Mouse (Mus musculus) thymus, postnatal 14 days (tissue): ENCODE results near the gene Etfa.

Experiments used
- DNase-seq: peaks from one replicate; pipeline ENCODE4 v3.0.0; 2021

Gene Etfa

DNA sequence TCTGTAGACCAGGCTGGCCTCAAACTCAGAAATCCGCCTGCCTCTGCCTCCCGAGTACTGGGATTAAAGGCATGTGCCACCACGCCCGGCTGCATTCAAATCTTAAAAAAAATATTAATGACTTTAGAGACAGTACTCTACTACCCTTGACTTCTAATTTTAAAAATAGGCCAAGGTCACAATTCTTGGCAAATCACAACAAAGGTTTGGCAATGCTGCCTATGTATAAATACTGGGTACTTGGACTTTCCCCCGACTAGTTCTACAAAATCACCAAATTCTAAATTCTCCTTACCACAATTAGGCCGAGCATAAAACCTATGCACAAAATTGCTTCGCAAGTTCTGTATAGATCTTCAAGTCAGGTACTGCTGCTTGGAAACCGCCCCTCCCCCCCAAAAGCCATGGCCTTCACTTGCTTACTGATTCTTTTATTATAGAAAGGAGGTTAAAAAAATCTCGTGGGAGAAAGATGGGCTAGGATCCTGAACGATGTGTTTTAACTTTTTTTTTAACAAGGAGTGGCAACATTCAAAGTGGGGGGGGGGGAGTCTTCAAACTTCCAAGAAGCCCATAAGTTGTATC, 1.3 kb downstream of the Etfa start:
- DNase-seq: peak; percentile 19

DNA sequence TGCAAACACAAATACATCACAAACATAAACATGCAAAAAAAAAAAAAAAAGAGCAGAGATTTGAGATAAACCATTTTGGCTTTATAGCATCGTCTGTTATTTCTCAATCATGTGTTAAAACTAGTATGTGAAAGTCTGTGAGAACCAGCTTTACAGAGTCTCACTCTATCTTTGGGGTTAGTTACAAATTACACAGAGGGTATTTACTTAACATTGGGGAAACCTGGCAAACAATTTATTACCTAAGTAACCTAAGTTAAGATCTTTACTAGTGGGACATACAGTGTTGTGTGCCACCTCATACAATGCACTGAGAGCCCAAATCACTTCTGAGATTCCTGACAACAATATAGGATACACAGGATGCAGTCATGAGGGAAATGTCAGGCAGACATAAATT, 2.3 kb downstream of the Etfa start:
- no peak for DNase-seq

DNA sequence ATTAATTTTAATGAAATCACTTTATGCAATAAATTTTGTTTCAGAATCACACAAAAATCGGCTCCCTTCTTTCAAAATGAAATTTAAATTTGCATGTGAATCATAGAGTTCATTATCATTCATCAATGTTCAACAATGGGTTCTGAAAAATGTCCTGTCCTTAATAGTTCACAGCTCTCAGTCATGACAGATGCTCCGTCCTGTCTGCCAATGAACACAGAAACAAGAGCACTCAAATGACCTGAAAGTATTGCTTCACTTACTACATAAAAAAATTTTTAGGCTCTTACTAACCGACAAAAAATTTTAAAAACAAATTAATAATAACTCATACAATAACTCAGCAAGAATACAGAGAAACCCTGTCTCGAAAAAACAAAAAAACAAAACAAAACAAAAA, 3.3 kb downstream of the Etfa start:
- no peak for DNase-seq

DNA sequence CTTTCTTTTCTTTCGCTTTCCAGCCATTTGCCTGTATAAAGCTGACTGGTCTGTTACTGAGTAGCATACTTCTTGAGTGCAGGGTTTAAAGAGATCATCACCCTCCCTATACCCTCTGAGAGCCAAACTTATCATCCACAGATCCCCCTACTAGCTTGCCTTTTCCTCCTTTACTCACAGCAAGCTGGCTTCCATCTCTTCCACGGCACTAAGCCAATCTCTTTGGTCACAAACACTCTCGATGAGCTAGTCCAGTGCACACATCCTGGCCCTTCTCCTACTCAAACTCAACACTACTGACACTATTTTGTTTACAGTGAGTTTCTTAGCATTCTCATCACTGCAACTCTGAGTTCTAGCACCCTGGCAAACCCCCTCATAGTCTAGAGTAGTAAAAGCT, 4.1 kb downstream of the Etfa start:
- DNase-seq: no peak

DNA sequence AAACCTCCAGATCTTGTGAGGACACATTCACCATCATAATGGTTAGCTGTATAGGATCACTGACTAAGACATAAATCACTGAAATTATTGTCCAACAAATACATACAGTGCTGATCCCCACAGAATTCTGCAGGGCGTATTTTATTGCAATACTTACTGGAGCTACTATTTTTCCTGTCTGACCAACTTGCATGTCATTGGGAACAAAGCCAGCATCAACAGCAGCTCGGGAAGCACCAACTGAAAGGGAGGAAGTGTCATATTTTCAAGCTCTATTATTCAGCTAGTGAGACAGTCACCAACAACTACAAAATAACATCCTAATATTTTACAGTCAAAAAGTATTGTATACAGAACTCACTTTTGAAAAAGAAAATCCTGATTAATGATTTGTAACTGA, 29.9 kb downstream of the Etfa start:
- no peak for DNase-seq

DNA sequence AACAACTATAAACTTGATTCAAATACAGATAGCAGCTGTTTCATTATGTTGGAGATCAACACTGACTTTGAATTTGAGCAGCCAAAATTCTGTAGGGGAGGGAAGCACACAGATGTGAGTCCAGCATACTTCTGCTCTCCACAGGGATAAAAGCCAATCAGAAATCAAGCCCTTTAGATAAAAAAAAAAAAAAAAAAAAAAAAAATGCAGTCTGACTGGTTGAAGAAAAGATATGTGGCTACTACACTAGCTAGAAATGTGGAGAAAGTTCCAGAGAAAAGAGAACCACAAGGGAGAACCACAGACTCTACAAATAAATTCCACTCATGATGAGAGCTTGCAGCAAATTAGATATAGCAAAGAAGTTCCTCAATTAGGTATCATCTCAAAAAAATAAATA, 33.3 kb downstream of the Etfa start:
- DNase-seq: no peak

DNA sequence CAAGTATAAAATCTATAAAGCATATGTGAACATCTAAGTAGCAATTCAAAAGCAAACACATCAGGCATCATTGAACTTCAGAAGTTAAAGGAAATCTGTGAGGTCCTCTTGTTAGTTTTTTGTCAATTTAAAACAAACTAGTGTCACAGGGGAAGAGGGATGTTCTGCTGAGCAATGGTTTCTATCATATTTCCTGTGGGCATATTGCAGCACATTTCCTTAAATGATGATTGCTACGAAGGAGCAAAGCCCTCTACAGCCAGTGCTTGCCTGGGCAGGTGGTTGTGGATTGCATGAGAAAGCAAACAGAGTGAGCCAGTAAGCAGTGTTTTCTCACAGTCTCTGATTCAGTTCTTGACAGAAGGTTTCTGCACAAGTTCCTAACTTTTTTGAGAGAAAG, 36.0 kb downstream of the Etfa start:
- no peak for DNase-seq

DNA sequence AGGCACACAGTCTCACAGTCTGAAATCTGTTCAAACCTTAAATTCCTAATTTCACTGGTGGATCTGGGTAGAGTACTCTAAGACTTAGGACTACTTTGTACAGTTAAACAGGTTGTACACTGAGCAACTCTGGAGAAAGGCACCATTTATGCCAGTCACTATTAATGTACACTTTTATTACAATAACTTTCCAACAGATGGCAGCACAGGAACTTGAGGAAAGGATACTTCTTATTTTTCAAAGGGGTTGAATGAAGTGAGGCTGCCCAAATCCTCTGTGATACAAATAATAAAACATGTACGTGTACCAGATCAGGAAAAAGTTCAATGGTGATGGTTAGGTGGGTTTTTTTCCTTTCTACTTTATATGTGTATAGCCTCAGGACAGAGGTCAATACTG, 43.6 kb downstream of the Etfa start:
- no peak for DNase-seq

DNA sequence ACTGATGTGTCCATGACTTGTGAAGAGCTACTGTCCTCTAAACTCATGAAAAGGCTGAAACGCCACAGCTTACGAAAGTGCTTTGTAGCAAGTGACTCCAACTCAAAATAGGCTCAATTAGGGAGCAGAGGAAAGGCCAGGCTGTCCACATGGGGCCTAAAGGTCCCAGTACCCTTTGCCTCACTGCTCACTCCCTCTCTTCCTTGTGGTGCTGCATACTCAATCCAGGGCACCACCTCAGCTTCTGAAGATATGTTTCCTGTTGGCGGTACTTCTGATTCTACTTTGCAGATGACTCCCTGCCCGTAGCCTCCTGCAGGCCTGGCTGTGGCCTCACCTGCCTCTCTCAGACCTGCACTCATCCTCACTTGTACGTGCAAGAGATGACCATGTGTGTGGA, 58.7 kb downstream of the Etfa start:
- DNase-seq: no peak

DNA sequence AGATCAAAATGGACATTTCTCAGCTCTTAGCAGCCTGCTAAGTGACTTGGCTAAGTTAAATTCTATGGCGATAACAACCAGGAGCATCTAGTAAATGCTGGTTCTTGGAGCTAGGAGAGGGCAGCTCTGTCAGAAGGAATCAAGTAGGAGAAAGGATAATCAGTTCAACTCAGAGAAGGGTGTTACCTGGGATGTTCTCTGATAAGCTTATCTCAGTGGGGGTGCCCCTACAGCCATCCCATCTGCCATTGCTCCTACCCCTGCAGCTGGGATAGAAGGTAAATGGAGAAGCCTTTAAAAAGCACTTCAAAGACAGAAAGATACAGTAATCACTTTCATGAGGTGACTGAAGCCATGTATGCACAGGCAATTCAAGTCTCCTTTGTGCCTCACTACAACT, 59.1 kb downstream of the Etfa start:
- DNase-seq: no peak

DNA sequence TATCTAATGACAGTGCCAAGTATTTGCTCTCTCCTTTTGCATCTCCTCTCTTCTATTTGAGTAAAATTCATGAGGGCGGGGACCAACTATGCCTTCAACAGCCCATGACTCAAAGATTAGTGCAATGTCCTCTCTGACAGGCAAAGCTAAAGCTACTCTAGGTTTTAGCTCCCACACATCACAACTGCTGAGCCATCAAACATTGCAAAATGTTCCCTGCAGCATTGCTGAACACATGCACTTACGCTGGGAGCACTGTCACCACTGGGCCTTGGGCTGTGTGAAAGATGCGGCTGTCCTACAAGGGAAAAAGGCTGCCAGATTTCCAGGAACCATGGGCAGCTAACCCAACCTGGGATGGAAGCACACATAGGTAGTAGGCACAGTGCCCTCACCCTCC, 60.6 kb downstream of the Etfa start:
- no peak for DNase-seq

DNA sequence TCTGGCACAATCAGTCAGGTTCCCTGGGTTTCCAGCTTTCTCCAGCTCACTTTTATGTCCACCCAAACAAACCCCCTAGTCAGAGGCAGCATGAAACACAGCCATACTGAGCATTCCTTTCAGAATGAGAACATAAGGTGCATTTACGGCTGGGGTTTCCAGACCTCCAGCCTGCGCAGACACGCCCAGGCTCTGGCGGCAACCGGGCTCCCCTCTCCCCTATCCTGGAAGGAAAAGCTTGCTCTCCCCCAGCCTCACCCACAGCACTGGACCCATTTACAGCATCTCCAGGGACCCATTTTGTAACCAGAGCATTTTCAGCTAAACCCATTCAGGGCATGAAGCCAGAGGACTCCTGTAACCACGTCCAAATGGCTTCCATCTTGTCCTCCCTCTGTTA, 62.0 kb downstream of the Etfa start:
- DNase-seq: no peak

DNA sequence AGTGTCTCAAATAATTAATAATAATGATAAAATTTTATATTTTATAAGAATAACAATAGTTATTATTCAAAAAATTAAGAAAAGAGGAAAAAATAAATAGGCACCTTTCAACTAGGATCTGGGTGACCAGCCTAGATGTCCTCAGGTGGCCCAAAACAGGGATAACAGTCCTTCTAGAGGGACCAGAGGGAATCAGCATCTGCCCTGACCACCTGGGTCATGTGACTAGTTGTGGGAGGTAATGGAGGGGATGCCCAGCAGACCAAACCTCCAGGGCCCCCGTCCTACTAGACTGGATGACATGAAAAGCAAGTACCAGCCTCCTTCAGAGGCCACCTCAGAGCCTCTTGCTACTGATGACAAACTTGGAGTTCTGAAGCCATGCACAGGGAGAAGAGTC, 62.9 kb downstream of the Etfa start:
- DNase-seq: no peak

DNA sequence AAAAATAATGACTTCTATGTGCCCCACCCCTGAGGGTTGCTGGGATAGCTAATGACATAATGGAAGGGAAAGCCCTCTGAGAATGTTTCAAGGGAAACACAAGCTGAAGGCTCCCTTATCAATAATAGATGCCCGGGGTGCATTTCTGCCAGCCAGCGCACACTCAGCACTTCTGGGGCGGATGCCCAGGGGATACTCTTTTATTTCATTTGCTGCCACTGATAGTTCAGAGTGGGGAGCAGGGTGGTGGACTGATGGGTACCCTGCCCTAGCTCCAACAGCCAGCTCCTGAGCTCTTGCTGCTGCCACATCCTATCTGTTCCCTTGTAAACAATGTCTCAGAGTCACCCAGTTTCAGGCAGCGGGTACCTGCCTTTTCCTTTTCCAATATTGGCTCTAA, 64.5 kb downstream of the Etfa start:
- no peak for DNase-seq

DNA sequence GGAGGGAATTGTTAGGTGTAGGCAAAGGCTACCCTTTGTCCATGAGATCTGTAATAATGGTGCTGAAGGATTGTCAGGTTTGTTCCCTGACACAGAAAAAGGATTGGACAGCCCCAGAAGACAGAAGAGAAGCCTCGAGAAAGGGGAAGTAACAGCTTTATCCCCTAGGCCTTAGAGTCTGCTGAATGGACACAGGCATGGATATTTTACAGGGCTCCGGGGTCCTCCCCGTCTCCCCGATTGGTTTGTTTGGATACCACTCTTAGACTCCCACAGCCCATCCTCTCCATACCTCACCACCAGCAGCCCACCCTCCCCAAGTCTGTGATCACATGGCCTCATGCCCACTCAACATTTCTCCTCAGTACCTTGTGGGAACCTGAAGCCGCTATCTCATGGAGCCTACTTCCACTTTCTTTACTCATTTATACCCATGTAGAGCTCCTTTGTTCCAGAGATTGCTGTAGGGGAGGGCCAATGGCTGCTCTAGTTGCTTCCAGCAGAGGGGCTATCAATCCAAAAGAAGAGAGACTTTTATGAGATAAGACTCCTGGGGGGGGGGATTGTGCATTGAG, 72.8 kb downstream of the Etfa start:
- no peak for DNase-seq

DNA sequence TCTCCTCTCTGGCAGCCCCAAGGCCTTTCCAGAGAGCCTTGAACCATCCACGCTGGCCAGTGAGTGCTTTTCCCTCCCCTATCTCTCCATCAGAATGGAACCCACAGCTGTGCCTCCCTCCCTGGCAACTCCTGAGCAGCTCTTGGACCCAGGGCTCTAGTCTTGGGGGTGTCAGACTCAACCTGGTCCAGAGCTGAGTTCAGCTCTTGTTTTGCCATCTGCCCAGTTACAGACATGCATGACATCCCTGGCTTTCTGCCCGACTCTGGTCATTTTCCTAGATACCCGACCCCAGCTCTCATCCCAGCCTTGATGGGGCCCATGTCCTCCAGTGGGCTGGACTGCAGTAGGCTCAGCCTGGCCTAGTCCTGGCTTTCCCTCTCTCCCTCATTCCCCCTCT, 73.6 kb downstream of the Etfa start:
- no peak for DNase-seq

DNA sequence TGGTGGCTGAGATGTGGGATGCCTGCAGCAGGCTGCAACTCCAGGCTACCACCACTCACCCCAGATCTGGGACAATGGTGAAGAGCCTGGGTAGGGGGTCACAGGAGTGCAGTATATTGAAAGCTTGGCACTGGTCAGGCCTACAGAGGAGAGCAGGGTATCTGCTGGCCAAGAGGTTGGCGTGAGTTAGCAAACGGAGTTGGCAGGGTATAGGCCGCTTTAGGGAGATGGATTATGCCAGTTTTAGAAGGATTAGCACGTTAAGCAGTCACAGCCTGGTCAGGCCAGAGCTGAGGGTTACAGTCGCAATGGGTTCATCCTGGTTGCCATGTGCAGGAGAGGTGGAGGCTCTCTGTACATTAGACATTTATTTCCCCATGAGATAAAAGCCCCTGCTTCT, 78.2 kb downstream of the Etfa start:
- DNase-seq: no peak

DNA sequence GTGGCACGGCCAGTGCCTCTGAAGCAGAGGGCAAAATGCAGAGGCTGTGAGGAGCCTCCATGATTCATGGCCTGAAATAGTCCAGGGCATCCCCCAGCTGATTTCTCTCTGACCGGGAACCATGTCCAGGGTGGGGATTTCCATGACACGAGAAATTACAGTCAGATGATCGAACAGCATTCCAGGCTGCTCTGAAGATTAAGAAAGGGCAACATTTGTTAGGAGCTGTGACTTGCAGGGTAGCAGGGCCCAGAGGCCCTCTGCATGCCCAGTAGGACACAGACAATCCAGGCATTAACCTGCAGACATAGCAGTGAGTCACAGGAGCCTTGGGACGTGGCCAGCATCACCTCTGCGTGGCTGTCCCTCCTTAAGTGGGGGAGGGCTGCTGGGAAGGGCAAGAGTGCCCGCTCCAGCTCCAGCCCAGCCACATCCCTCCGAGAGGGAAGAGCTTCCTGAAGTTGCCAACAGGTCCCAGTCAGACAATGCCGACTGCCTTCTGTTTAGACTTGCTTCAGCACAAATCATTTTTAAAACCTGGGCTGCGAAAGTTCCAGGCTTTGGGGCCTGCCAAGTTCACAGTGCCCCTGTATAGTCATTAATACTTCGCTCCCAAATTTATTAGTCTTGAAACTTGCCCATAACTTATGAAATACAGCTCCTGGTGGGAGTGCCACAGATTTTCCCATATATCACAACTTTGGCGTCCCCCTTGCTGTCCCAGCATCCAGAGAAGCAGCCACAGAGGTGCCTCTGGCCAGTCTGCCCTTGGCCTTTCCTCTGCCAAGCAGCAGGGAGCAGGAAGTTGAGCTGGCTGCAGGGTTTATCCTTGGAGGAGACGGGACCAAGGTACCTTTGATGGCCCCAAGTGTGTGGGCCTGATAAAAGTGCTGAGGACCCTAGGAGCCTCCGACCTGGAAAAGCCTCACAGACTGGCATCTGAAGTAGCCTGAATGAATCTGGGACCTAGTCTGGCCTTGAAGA, 79.4 kb downstream of the Etfa start:
- no peak for DNase-seq

DNA sequence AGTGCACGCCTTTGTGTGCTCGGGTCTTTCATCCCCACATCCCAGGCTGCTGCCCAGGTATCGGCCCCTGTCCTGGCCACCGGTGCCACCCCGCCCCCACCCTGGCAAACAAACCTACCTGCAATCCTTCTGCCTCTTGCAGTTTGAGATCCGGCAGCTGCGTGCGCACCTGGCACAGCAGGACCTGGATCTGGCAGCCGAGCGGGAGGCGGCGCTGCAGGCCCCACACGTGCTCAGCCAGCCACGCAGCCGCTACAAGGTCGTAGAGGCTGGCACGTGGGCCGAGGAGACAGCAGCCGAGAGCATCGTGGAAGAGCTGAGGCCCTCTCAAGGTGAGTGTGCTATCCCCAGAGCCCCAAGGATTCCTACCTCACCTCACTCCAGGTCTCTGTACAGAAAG, 81.9 kb downstream of the Etfa start:
- no peak for DNase-seq

DNA sequence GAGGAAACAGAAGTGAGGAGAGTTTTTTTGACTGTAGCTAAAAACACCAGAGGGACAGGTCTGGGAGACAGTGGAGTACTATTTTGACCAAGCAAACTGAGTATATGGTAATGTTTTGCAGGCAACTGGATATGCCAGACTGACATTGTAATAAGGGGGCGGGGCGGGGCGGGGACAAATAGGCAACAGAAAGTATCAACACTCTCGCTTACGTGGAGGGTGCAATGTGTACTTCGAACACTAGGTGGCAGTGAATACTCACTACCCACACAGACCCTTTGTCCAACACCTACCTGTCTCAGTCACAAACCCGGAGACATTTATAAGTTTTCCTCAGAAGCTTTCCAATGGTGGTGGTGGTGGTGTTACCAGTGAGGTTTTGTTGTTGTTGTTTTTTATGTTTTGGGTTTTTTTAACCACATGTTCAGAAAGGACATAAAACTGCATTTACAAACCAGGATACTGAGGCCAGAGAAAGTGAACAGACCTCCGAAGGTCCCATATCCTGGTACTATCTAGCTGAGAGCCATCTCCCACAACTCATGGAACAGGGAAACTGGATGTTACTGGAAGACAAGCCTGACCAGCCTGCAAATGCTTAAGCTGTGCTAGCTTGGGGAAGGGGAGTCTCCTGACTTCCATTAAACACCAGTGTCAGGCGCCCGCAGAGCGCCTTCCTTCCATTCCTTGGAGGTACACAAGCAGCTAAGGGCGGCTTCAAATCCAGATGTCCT, 82.6 kb downstream of the Etfa start:
- DNase-seq: peak; percentile 69

DNA sequence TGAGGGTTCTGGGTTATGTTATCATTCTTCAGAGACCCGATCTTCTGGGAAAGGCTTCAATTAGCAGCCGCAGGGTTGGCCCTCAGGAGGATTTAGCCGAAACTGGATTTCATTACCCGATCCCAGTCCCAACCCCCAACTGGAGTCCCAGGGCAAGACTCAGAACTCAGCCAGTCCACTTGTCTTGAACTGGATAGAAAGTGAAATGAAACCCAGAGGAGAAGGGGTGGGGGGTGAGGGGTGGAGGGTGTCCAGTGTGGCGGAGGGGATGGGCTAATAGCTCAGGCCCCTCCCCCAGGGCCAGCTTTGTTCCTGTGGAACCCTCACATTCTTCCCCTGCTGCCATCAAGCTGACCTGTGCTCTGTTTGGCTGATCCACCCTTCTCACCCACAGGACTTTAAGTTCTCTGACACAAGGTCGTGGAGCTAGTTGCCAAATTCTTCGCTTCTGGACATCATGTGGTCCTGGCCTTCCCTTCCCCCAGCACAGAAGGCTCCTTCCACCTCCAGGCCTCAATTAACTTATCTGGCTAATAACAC, 86.7 kb downstream of the Etfa start:
- no peak for DNase-seq

DNA sequence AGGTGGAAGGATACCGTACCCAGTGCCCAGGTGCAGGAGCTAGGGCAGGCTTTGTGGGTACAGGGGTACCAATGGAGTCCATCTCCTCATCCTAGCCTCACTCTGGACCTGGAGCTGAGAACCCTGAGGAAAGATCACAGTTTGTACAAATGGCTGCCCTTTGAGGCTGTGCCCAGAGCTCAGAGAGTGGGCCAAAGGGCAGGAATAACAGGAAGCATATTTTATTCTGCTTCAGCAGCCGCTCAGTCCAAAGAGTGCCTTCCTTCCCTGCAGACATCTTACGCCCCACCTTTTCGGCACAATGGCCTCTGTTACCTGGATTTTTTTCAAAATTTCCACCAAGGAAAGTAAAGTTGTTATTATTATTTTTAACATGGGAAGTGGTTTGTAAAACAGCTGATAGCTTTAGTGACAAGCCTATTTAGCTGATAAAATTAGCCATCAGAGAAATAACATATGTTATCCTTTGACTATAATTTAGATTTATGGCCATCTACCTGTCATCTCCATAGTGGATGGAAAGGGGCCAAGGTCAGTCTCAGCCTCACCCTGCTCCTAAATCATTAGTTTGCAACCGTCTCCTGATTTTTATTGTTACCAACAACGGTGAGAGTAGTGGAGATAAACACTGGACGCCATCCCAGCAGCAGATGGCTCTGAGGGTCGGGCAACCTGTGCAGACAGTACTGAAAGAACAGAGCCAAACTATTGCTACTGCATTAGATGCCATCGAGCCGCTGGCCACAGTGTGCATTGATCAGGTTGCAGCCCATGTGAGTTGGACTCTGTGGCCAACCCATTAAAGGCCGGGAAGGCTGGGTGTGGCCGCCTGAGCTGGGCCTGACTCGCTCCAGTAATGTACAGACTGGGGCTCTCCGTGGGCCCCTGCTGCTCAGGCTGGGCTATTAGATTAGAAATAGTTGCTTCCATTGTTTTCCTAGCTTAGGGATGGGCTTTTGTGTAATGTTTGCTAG, 88.3 kb downstream of the Etfa start:
- DNase-seq: no peak
